ENCODE assay signal across 25 mouse cellular contexts in genomic region chr14:53876581-53876980, GRCm38 (mm10).
DNase-seq lines count a peak whose midpoint lies in the region; ATAC-seq and TF ChIP-seq lines count a peak whose summit lies in the region.
"Had no signal": no experiment of that assay in that cellular context is flagged by ENCODE, and none has a peak within 500 bp of the region (broad histone marks: within the 10 kb centered on the region; RNA-seq: fewer than 3 reads in every experiment).

No protein-coding gene starts in this region.

- ATAC-seq in kidney, embryonic 15.5 days (replicated peaks; ENCODE audit: low FRiP score): no peak
- ATAC-seq: activated CD4-positive, CD25-positive, alpha-beta regulatory T cell, adult 4 months; forebrain, embryonic 13.5 days; forebrain, embryonic 16.5 days; hindbrain, postnatal 0 days had no signal

- no peak for TF ChIP-seq POLR2A in CH12.LX (IDR thresholded peaks at IDR 0.05; ENCODE audit: low read depth, low read length)

- WGBS in kidney, embryonic 15.5 days: 61% methylated on average over 7 of the region's 7 CpGs

- H3K27me3 ChIP-seq in CH12.LX (replicated peaks): no peaks in the 10 kb centered on the region
- H3K27me3 ChIP-seq in kidney, embryonic 15.5 days: 0 out of 2 replicates have a peak, but pooled peaks cover 3% of the 10 kb centered on the region
- H3K27me3 ChIP-seq: forebrain, embryonic 13.5 days had no signal

- H3K4me2 ChIP-seq in CH12.LX (ENCODE audit: insufficient read depth, low read depth, poor library complexity, severe bottlenecking): no peak overlapping the region
- H3K4me2 ChIP-seq in kidney, embryonic 15.5 days: no peak overlapping the region
- H3K4me2 ChIP-seq: forebrain, embryonic 13.5 days; heart, embryonic 13.5 days; hindbrain, embryonic 14.5 days had no signal

- no peak overlapping the region for H3K9ac ChIP-seq in CH12.LX (ENCODE audit: insufficient read depth, low read depth)
- no peak overlapping the region for H3K9ac ChIP-seq in kidney, embryonic 15.5 days
- H3K9ac ChIP-seq: forebrain, embryonic 13.5 days; heart, embryonic 13.5 days; hindbrain, embryonic 14.5 days had no signal

- H3K36me3 ChIP-seq in CH12.LX (replicated peaks in 1 of 2; ENCODE audit: control insufficient read depth in 1 of 2, insufficient read depth in 1 of 2, low read length in 1 of 2): no peaks in the 10 kb centered on the region
- H3K36me3 ChIP-seq in kidney, embryonic 15.5 days: no peaks in the 10 kb centered on the region
- H3K36me3 ChIP-seq: forebrain, embryonic 10.5 days; heart, embryonic 10.5 days; heart, embryonic 13.5 days; hindbrain, embryonic 10.5 days had no signal

- H3K79me2 ChIP-seq in CH12.LX (replicated peaks; ENCODE audit: control insufficient read depth, extremely low read depth, insufficient read depth, poor library complexity, severe bottlenecking): no peaks in the 10 kb centered on the region

- in situ Hi-C loops in CH12.LX (cut with MboI; ENCODE audit: low pct_ligation_motif_present, low pct_unique_long_range_greater_than_20kb, low sequenced_read_pairs): no loop called here

- no peak for TF ChIP-seq EP300 in CH12.LX (IDR thresholded peaks at IDR 0.05; ENCODE audit: low read length)

- H3K4me1 ChIP-seq in CH12.LX (ENCODE audit: control insufficient read depth in 1 of 2, insufficient read depth in 2 of 2): peaks cover 0 to 8% of the 10 kb centered on the region in 2 experiments; a peak in 2 of 4 replicates
- no peaks in the 10 kb centered on the region for H3K4me1 ChIP-seq in kidney, embryonic 15.5 days
- H3K4me1 ChIP-seq: forebrain, embryonic 10.5 days; forebrain, embryonic 13.5 days; hindbrain, embryonic 10.5 days had no signal

- no peaks in the 10 kb centered on the region for H3K9me3 ChIP-seq in CH12.LX (replicated peaks; ENCODE audit: low read length)
- no peaks in the 10 kb centered on the region for H3K9me3 ChIP-seq in kidney, embryonic 15.5 days (replicated peaks)
- H3K9me3 ChIP-seq: forebrain, embryonic 10.5 days; forebrain, embryonic 13.5 days; heart, embryonic 10.5 days; heart, embryonic 13.5 days; hindbrain, embryonic 10.5 days had no signal

- no peak overlapping the region for H3K4me3 ChIP-seq in CH12.LX (replicated peaks in 1 of 3; ENCODE audit: low read depth in 2 of 3, low read length in 2 of 3, poor library complexity in 1 of 3)
- no peak overlapping the region for H3K4me3 ChIP-seq in kidney, embryonic 15.5 days (replicated peaks)
- H3K4me3 ChIP-seq: forebrain, embryonic 10.5 days; forebrain, embryonic 13.5 days; heart, adult 2 months; heart, embryonic 10.5 days; heart, embryonic 13.5 days; hindbrain, embryonic 10.5 days had no signal

- no peak for TF ChIP-seq RAD21 in CH12.LX (IDR thresholded peaks at IDR 0.05; ENCODE audit: low read depth, low read length)

- no peak overlapping the region for H3K27ac ChIP-seq in CH12.LX (ENCODE audit: insufficient read depth, low read depth)
- H3K27ac ChIP-seq in kidney, embryonic 15.5 days: no peak overlapping the region
- H3K27ac ChIP-seq: forebrain, embryonic 10.5 days; forebrain, embryonic 13.5 days; heart, adult 2 months; heart, embryonic 10.5 days; heart, embryonic 13.5 days; hindbrain, embryonic 10.5 days; hindbrain, embryonic 14.5 days; hindbrain, postnatal 0 days had no signal

- dilution Hi-C loops in CH12.LX (cut with MboI; ENCODE audit: extremely low pct_ligation_motif_present, extremely low pct_unique_long_range_greater_than_20kb, low sequenced_read_pairs): no loop called here

- no peak for TF ChIP-seq CTCF in CH12.LX (conservative IDR thresholded peaks at IDR 0.05 in 1 of 2, IDR thresholded peaks at IDR 0.05 in 1 of 2; ENCODE audit: low read depth in 2 of 2, low read length in 2 of 2)

- peak; percentile 3 for DNase-seq in CH12.LX (ENCODE audit: extremely low read depth)
- peak; percentile 49 to 61 for DNase-seq in thymus, adult 18-20 months
- peak; percentile 77 to 79 for DNase-seq in thymus, postnatal 10 days (ENCODE audit: low spot score in 2 of 2)
- DNase-seq in thymus, postnatal 36 days: peak; percentile 64 to 79
- DNase-seq in left cerebral cortex, adult 11 months (ENCODE audit: low spot score): no peak
- no peak for DNase-seq in kidney, postnatal 4 days
- DNase-seq: adrenal gland, postnatal 10 days; adrenal gland, postnatal 36 days; B cell, adult 2 months; cerebellum, adult 18-20 months; cerebellum, adult 9-10 months; cerebellum, postnatal 14 days; gastrocnemius, postnatal 10 days; gastrocnemius, postnatal 36 days; heart, adult 2 months had no signal

TF ChIP-seq in CH12.LX, 34 proteins besides CTCF, POLR2A, EP300 and RAD21:
- TF ChIP-seq MXI1 (IDR thresholded peaks at IDR 0.05; ENCODE audit: low read depth, low read length) (no peak), IRF4 (IDR thresholded peaks at IDR 0.05; ENCODE audit: low read depth, low read length) (no peak), ZC3H11A (IDR thresholded peaks at IDR 0.05; ENCODE audit: low read depth, low read length) (no peak), CHD2 (IDR thresholded peaks at IDR 0.05; ENCODE audit: low read length) (no peak), ZNF384 (IDR thresholded peaks at IDR 0.05; ENCODE audit: low read depth, low read length) (no peak), MAFK (IDR thresholded peaks at IDR 0.05; ENCODE audit: insufficient replicate concordance, low read length) (no peak), MEF2A (IDR thresholded peaks at IDR 0.05; ENCODE audit: borderline replicate concordance, low read depth, low read length) (no peak), ZMIZ1 (IDR thresholded peaks at IDR 0.05; ENCODE audit: low read depth, low read length) (no peak), HCFC1 (IDR thresholded peaks at IDR 0.05; ENCODE audit: low read depth, low read length) (no peak)

Comparison
In these comparisons a context has a peak if more than half of its experiments do, and no peak if none do; other contexts are left out.
1. DNase-seq: peak in CH12.LX (single experiment), thymus, adult 18-20 months (2 of 2), thymus, postnatal 10 days (2 of 2) and thymus, postnatal 36 days (2 of 2); none in left cerebral cortex, adult 11 months (single experiment) and kidney, postnatal 4 days (0 of 2).